Mouse (Mus musculus) liver (tissue): ENCODE results near the gene Clock.

Experiments
- DNase-seq: peaks from one replicate; pipeline ENCODE4 v3.0.0-alpha.2; 2020; ENCODE audit warnings: mixed read lengths

Clock gene

GRCm38 (mm10) chr5:76304452-76305341 is at the start of gene Clock:
TSS of gene Clock (minus strand) at chr5:76304792.
- DNase-seq = peak; percentile 82

GRCm38 (mm10) chr5:76351953-76352611 is 47.5 kb upstream of the Clock start:
- DNase-seq = no peak

- no peak for DNase-seq
Measured at GRCm38 (mm10) chr5:76351537-76351936, 46.9 kb upstream of the Clock start.

- DNase-seq = no peak
Measured at GRCm38 (mm10) chr5:76346137-76346536, 41.5 kb upstream of the Clock start.

GRCm38 (mm10) chr5:76340931-76341330 is 36.3 kb upstream of the Clock start:
- DNase-seq = no peak

GRCm38 (mm10) chr5:76337100-76337499 is 32.5 kb upstream of the Clock start:
- no peak for DNase-seq

GRCm38 (mm10) chr5:76333833-76334232 is 29.2 kb upstream of the Clock start:
- no peak for DNase-seq

GRCm38 (mm10) chr5:76330953-76331352 is 26.4 kb upstream of the Clock start, which contains the start of gene Pdcl2:
TSS of gene Pdcl2 (minus strand) at chr5:76331156.
- no peak for DNase-seq

- DNase-seq = no peak
Measured at GRCm38 (mm10) chr5:76327296-76327695, 22.7 kb upstream of the Clock start.

GRCm38 (mm10) chr5:76325113-76325512 is 20.5 kb upstream of the Clock start:
- DNase-seq = no peak

- no peak for DNase-seq
Measured at GRCm38 (mm10) chr5:76321249-76322196, 16.9 kb upstream of the Clock start.

- no peak for DNase-seq
Measured at GRCm38 (mm10) chr5:76308206-76308605, 3.6 kb upstream of the Clock start.

GRCm38 (mm10) chr5:76306261-76306660 is 1.7 kb upstream of the Clock start:
- DNase-seq = no peak

GRCm38 (mm10) chr5:76305616-76306015 is 1.0 kb upstream of the Clock start:
- DNase-seq = no peak

- peak; percentile 78 for DNase-seq
Measured at GRCm38 (mm10) chr5:76303745-76304451, 694 bp downstream of the Clock start.

- DNase-seq = no peak
Measured at GRCm38 (mm10) chr5:76303379-76303744, 1.2 kb downstream of the Clock start.

GRCm38 (mm10) chr5:76302009-76302408 is 2.6 kb downstream of the Clock start:
- no peak for DNase-seq

- DNase-seq = peak; percentile 4
Measured at GRCm38 (mm10) chr5:76289234-76289691, 15.3 kb downstream of the Clock start.

- no peak for DNase-seq
Measured at GRCm38 (mm10) chr5:76288256-76288655, 16.3 kb downstream of the Clock start.

- no peak for DNase-seq
Measured at GRCm38 (mm10) chr5:76287062-76287461, 17.5 kb downstream of the Clock start.

- no peak for DNase-seq
Measured at GRCm38 (mm10) chr5:76285699-76286098, 18.9 kb downstream of the Clock start.

GRCm38 (mm10) chr5:76283890-76284289 is 20.7 kb downstream of the Clock start:
- peak; percentile 9 for DNase-seq
